Mouse (Mus musculus): ENCODE measurements around the gene Ctdnep1.

Gene Ctdnep1

DNA sequence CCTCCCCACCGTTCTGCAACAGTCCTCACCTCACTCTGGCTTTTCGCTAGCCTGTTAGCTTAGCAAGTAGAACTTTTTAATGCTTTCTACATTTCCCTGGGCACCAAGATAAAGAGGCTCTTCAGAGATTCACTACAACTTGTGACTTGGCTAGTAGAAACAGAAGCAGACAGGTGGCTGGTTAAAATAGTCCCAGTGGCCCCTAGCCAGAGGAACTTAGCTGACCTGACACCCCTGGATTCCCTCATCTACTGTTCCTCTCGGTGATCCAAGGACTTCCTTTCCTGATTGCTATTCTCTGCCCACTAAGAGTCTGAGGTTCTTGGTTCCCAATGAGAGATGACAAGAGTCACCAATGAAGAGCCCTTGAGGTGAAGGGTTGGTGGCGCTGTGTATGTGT is 2.4 kb downstream of the Ctdnep1 start:
- no peak for DNase-seq (ENCODE audit: low spot score in 2 of 2)

DNA sequence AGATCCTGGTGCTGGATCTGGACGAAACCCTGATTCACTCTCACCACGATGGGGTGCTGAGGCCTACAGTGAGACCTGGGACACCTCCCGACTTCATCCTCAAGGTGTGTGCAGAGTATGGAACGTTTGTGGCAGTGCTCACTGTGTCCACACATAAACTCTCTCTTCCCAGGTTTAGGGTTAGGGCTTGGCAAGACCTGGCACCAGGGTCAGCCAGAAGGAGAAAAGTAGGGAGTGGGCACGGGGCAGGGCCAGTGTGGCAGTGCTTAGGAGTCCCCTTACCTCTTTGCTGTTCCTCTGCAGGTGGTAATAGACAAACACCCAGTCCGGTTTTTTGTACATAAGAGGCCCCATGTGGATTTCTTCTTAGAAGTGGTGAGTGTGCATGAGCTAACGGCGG is 3.5 kb downstream of the Ctdnep1 start:
- DNase-seq (ENCODE audit: low spot score in 2 of 2): no peak

DNA sequence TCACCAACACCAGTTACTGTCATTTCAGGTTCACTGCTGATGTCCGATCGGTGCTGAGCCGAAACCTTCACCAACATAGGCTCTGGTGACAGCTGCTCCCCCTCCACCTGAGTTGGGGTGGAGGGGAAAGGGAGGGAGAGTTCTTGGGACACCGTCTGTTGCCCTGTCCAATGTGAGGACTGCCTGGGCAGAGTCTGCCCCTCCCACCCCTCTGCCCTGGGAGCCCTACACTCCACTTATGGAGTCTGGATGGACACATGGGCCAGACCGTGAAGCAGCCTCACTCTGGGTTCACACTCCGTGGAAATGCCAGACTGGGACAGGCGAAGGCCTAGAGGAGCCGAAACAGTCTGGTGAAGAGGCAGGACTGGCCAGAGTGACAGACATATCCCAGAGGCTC is 9.0 kb downstream of the Ctdnep1 start:
- no peak for DNase-seq (ENCODE audit: low spot score in 2 of 2)

DNA sequence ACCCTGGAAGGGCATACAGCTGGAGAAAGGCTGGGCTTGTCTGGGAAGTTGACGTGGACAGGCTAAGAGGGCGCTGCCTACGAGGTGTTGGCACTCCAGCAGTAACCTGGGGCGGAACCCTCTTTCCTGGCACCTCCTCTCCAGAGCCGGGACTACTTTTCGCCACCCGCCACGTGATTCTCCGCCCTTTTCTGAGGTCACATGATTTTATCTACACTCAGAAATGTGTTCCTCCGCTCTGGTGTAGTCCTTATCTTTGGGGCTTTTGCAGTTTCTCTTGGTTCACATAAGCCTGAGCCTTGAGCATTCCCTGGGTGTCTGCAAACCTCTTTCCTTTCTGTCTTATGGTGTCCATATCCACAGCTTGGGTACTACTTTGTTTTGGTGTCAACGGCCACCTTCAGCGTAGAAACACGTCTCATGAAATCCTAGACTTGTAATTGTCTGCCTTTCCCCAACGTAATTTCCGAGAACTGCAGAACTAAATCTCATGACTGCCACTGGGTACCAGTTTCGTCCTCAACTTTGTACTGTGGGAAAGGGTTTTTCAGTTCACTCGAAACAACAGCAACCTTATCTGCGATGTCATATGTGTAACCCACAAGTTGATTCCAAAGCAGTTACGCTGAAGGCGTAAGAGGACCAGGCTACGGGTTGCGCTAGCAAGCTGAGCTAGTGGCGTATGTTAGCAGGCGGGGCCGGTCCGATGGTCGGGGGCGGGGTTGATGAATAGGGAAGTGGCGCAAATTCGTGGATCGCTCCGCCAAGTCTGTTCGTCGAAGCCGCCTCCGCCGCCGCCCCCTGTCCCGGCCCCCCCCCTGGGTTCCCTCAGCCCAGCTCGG is 10.1 kb downstream of the Ctdnep1 start, which contains the start of gene Gabarap:
TSS of gene Gabarap (plus strand) at position 294 of the 842 bp plus-strand sequence.
- peak; percentile 92 to 97 for DNase-seq (ENCODE audit: low spot score in 2 of 2)

DNA sequence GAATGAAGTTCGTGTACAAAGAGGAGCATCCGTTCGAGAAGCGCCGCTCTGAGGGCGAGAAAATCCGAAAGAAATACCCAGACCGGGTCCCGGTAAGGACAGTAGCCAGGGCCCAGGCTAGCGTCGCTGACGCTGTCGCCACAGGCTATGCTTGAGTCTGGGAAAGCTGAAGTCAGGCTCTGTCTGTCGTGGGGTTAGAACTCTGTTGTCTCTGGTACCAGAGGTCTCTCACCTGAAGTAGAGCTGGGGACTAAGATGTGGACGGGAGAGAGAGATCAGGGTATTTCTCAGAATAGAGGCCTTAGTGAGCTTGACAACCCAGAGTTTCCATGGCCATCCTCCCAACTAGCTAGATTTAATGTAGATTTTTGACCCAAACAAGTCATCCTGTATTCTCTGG is 10.8 kb downstream of the Ctdnep1 start:
- no peak for DNase-seq (ENCODE audit: low spot score in 2 of 2)

DNA sequence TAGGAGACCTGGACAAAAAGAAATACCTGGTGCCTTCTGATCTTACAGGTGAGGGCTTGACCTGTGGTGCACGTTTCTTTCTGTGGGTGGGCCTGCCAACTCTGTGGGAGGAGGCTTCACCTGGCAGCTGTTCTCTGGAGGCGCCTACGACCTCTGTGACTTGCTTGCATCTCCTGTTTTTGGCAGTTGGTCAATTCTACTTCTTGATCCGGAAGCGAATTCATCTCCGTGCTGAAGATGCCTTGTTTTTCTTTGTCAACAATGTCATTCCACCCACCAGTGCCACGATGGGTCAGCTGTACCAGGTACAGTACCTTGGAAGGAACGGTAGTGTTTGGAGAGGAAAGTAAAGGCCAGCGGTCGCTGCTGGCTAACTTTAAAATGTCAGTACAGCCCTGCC is 11.4 kb downstream of the Ctdnep1 start:
- no peak for DNase-seq (ENCODE audit: low spot score in 2 of 2)

DNA sequence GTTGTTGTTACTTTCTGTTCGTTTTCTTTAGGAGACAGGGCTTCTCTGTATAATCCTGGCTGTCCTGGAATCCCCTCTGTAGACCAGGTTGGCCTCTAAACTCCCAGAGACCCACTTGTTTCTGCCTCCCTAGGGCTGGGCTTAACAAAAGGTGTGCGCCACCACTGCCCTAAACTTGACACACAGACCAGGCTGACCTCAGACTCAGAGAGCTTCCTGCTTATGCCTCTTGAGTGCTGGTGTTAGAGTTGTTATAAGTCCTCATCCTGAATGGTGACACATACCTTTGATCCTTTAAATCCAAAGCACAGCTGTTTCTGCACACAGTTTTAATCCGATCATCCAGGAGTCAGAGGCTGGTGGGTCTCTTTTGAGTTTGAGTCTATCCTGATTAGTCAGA is 12.0 kb downstream of the Ctdnep1 start:
- no peak for DNase-seq (ENCODE audit: low spot score in 2 of 2)

DNA sequence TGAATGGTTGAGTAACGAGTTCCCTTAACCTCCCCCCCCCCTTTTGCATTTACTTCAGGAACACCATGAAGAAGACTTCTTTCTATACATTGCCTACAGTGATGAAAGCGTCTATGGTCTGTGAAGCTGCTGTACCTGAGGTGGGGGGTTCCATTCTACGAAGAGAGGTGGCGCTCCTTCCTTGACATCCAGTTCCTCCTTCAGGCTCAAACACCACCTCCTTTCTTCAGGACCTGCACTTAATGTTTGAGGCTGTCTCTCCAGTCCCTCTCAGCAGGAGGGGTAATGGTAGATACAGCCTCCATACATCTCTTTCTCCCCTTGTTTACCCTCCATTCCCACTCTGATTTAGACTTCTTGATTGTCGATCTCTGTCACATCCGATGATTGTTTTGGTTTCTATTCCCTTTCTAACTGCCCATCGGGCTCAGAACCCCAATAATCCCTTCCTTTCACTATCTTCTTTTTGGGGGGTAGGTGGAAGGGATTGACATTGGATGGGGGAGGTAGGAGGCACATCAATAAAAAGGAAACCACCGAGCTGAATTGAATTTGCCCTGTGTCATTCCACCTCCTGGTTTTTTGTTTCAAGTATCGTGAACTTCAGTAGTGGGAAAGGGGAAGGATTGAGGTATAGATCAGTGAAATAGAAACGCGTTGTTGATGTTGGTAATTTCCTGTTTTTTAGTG is 13.6 kb downstream of the Ctdnep1 start:
- no peak for DNase-seq (ENCODE audit: low spot score in 2 of 2)

DNA sequence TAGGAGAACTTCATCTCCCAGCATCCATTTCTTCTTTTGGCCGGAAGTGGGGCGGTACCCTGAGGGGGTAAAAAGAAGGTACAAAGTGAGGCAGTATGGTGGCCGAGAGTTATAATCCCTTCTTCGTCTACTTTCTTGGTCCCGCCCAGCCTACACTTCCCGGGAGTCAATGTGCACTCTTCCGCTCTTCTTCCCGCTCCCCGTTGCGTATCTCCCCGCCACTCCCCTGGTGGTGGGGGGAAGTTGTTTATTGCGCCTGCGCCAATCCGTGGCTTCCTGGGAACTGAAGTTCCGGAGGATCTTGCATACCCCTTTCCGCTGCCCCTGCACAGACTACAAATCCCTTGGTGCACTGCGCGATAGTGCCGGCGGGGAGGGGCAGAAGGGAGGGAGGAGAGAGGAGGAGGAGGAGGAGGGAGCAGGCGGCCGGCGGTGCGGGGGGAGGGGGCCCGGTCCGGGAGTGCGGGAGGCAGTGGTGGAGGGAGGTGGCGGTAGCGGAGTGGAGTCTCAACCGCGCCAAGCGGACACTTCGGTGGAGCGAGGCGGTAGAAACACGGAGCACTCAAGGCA is 14.5 kb downstream of the Ctdnep1 start, which contains the start of gene Phf23:
TSS of gene Phf23 (plus strand) at position 387 of the 570 bp plus-strand sequence.
- peak; percentile 89 to 96 for DNase-seq (ENCODE audit: low spot score in 2 of 2)

DNA sequence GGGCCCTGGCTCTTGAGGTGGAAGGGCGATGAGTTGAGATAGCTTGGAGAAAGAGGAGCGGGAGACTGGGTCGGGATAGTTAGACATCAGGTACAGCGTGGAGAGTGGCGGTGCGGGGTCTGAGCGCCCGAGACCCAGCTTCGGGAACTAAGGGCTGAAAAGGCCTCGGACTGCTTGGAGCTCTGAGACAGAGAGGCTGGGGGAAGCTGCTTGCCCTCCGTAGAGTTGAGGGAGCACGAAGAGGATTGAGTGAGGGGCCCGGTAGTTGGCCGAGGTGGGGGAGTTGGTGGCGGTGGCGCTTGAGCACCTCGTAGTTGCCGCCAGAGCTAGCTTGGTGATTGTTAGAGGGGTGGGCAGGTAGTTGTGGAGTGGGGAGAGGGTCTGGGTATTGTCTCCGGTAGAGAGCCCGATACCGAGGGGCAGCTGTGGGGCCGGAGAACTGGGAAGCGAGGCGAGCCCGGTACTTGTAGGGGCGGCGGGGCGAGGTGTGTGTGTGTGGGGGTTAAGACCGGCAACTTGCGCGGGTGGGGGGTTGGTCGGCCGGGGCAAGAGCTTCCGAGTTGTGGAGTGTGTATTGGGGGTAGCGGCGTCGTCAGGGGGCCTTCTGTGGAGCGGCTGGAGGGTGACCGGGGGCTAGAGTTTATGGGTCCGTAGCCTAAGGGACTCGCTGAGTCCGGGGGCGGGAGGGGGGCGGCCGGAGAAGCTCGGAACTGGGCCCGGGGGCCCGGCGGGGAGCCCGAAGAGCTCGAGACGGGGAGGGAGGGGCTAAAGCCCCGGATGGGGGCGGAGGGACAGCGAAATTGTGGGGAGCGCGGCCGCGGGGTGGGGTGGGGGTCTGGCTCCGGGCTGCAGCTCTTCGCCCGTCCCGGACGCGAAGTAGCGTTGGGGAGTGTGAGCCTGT is 15.5 kb downstream of the Ctdnep1 start:
- DNase-seq (ENCODE audit: low spot score in 2 of 2): peak; percentile 68 to 75

DNA sequence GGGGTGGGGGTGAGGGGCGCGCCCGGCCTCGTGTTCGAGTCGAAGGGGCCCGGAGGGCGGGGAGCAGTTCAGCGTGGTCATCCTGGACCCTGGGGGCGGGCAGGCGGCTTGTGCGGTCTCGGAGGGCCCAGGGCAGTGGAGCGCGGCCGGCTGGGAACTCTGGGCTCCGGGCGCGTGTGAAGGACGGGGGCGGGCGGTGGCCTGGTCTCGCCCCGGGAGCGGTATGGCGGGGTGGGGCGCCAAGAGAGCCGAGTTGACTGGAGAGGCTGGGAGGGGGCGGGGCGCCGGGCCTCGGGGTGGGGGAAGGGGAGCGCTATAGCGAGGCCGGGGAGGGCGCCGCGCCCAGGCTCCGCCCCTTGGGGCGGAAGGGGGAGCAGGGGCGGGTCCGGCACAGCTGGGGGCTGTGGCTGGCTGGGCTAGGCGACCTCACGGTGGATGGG is 16.1 kb downstream of the Ctdnep1 start:
- DNase-seq (ENCODE audit: low spot score in 2 of 2): peak; percentile 84 to 94

DNA sequence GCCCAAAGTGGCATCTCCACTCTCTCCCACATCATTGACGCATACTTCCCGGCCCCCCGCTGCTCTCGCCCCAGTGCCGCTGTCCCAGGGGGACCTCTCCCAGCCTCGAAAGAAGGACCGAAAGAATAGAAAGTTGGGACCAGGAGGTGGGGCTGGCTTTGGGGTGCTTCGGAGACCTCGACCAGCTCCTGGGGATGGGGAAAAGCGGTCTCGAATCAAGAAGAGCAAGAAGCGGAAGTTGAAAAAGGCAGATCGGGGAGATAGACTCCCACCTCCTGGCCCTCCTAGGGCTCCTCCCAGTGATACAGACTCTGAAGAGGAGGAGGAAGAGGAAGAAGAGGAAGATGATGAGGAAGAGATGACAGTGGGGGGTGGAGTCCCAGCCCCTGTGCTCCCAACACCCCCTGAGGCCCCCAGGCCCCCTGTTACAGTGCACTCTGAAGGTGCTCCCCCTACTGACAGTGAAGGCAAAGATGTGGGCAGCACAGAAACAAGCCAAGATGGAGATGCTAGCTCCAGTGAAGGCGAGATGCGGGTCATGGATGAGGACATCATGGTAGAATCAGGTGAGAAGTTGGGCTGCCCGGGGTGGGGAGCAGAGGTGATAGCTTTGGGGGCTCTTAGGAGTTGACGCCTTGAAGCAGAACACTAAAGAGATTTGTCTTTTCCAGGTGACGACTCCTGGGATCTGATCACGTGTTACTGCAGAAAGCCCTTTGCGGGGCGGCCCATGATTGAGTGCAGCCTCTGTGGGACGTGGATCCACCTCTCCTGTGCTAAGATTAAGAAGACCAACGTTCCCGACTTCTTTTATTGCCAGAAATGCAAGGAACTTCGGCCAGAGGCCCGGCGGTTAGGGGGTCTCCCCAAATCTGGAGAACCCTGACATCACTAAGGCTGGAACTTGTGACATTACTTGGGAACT is 17.9 kb downstream of the Ctdnep1 start:
- DNase-seq (ENCODE audit: low spot score in 2 of 2): no peak

DNA sequence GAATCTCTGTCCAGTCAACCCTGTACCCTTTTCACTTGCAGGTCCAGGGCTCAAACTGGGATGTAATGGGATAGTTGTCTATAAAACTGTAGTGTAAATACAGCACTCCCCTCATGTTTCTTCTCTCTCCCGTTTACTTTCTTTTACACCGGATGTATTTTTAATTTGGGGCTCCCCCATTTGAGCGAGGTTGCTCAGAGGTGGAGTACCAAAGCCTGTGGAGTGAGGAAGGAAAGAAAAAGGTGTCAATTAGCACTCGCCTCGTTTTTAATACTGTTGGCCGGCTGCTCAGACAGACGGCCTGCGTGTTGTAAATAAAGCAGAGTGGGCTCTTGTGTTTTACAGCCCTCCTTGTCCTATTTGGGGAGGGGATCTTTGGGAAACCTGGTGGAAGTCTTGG is 18.7 kb downstream of the Ctdnep1 start:
- no peak for DNase-seq (ENCODE audit: low spot score in 2 of 2)

DNA sequence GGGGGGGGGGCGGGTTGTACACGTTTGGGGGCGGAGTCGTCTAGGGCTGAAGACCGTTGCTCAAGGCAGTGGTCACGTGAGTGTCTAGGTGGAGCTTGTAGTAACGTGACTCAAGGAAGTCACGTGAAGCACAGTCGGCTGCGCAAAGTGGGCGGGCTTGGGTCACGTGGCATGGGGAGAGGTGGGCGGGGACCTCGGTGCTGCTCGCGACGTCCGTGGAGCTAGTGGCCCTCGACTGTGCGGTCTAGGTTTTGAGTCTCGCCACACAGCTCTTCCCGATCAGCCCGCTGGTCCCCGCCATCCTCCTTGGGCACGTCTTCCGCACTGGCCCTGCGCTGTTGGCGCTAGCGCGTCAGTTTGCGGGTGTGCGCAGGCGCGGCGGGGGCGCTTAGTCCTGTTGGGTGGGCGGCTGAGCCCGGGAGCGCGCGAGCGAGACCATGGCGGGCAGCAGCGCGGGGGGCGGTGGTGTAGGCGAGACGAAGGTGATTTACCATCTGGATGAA is 19.5 kb downstream of the Ctdnep1 start, which contains the start of gene Dvl2:
TSS of gene Dvl2 (plus strand) at position 200 of the 503 bp plus-strand sequence.
- DNase-seq (ENCODE audit: low spot score in 2 of 2): peak; percentile 73 to 92

DNA sequence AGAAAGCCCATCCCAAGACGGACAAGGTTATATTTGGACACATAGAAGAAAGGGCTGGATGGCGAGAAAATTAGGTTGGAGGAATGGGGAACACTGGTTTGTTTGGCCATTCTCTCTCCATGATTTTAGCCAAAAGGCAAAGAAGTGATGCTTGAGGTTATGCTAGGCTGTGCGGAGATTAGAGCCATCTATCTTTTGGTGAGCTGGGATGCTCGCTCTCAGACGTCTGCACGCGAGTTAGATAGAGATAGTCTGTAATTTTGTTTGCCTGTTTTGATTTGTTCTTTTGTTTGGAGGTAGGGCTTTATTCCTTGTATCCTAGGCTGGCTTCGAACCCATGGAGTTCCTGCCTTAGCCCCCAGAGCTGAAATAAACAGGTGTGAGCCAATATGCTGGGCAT is 20.2 kb downstream of the Ctdnep1 start:
- no peak for DNase-seq (ENCODE audit: low spot score in 2 of 2)

DNA sequence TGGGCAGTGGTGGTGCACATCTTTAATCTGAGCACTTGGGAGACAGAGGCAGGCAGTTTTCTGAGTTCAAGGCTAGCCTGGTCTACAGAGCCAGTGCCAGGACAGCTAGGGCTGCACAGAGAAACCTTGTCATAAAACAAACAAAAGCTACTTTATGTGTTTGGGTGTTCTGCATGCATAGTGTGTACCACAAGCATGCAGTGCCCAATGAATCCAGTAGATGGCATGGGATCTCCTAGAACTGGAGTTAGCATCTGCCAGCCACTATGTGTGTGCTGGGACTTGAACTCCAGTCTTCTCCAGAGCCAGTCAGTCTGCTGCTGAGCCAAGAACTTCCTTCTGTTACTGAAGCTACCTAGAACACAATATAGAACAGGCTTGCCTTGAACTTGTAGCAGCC is 20.9 kb downstream of the Ctdnep1 start:
- DNase-seq (ENCODE audit: low spot score in 2 of 2): peak in 1 of 2 experiments; percentile 80

DNA sequence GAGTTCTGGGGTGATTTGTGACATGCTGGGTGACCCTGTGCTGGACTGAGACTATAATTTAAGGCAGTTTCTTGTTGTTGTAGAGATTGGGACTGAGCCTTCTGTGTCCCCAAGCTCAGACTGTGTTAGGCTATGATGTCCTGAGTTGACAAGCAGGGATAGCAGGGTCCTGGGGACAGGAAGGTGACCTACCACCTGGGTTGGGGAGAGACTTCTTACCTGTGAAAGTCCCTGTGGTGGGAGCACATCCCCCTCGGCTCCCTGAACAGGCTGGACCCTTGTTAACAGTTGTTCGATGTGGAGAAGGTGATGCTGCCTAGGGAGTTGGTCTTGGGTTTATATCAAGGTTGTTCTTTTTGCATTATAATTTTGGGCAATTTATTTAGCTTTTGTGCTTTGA is 21.5 kb downstream of the Ctdnep1 start:
- no peak for DNase-seq (ENCODE audit: low spot score in 2 of 2)

DNA sequence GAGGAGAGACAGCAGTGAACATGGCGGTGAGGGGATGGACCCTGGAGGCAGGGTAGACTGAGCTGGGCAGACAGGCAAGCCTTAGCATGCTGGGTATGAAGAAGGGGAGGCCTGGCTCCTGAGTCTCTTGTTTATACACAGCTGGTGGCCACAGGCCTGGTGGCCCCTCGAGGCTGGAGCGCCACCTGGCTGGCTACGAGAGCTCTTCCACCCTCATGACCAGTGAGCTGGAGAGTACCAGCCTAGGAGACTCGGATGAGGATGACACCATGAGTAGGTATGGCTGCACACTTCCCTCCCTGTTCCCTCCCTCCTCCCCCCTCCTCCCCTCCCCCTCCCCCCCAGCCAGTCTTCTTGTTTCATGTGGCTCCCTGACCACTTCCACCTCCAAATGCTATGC is 24.6 kb downstream of the Ctdnep1 start:
- DNase-seq (ENCODE audit: low spot score in 2 of 2): peak in 1 of 2 experiments; percentile 52

DNA sequence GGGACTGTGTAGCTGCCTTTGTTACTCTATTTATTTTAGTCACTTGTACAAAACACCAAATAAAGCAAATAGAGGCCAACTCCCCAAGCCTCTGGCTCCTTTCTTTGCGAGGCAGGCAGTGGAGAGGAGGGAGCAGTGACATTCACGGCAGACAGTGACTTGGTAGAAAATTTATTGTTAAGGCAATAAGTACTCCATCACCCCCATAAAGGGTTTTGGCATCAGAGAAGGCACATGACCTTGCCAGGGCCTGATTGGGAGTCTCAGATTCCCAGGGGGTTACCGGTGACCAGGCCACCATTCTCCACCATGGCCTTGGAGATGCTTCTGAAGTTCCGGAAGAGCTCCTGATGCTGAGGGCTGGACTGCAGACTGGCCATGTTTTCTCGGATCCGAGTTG is 29.1 kb downstream of the Ctdnep1 start:
- DNase-seq (ENCODE audit: low spot score in 2 of 2): no peak

DNA sequence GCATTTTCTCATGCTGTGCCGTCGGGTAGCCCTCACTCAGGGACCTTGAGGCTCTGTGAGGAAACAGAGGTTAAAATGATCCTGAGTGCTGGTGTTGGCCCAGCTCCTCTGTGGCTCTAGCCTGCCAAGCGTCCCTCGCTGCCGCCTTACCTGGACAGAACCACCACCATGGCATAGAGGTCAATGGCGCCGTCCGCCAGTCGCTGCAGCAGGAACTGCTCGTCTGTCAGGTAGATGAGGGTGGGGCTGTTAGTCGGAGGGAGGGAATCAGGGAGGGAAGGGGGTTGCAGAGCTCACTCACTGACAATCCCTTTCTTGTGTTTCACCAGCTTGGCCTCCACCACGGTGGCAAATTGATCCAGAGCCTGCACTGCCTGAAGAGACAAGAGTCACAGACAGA is 29.6 kb downstream of the Ctdnep1 start:
- DNase-seq (ENCODE audit: low spot score in 2 of 2): no peak

All from spleen, postnatal 10 days (tissue).